Mouse (Mus musculus) spleen, adult 2 months (tissue): Measurements from ENCODE around the gene Ccdc173.

ENCODE experiments used
- CTCF ChIP-seq: fragments of 200-500 bp; IDR thresholded peaks from 2 replicates; pipeline ENCODE4 v1.5.1; 2011; ENCODE audit warnings: mild to moderate bottlenecking, inconsistent platforms; ENCODE audit not compliant: insufficient read depth, insufficient read length, insufficient replicate concordance; ENCODE audit errors: extremely low read depth
- POLR2A ChIP-seq: fragments of 200-500 bp; IDR thresholded peaks from 2 replicates; pipeline ENCODE4 v1.6.1; 2011; ENCODE audit warnings: low read depth, low read length, inconsistent platforms

- TF ChIP-seq CTCF (no peak), POLR2A (no peak)
Observed at GRCm38 (mm10) chr2:69826380-69826779, 37.0 kb upstream of the Ccdc173 start.
